Mouse (Mus musculus): Measurements from ENCODE around the gene Psat1.

Psat1 gene

DNA sequence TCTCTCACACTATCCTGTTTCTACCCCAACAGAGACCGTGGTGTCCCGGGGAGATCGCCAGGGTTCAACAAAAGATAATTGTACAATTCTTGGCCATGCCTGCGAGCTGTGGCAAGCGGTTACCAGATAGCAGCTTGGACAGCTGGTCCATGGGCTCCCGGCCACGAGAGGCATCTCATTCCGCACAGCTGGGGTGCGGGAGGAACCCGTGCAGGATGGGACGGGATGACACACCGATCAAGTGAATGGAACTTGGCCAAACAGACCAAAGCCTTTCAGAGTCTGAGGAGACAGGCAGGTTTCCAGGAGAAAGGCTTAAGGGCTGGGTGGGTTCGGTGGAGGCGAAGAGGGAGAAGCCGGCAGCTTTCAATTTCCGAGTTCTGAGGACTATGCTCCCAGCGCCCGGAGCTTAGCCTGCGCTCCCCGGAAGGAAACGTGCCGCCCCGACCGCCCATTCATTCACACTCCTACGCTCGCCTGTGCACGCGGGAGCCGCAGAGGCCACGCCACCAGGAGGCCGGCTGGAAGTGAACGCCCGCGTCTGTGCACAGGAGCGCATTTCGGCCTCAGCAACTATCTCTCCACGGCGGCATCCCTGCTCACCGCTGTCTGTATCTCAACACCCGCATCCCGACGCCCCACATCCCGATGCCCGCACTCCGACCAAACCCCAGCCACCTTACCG, 22.8 kb downstream of the Psat1 start:
- DNase-seq = peak; percentile 46 to 47

DNA sequence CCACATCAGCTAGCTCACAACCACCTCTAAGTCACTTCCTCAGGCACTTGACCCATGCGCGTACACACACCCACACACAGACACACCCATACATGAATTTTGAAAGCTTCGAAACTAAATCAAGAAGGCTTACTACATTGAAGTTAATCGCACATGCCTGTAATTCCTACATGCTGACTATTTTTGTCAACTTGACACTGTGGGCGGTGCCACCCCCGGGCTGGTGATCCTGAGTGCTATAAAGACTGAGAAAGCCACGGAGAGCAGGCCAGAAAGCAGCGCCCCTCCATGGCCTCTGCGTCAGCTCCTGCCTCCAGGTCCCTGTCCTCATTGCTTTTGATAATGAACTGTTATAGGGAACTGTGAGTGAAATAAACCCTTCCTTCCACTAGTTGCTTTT, 23.7 kb downstream of the Psat1 start:
- peak; percentile 55 to 58 for DNase-seq

DNA sequence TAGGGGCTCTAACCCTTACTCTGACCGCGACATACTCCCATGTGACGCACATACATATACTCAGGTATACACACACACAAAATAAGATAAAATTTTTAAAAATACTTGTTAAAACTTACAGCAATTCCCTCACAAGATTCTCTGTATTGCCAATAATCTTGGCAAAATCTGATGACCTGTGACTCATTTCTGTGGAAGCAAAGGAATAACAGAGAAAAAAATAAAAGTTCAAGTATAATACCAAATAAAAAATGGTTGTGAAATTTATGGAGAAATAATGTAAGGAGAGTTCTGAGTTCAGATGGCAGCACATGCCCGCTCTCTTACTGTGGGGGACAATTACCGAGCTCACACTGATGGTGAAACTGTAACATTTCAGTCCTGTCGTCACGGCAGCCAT, 27.8 kb downstream of the Psat1 start:
- DNase-seq = no peak

DNA sequence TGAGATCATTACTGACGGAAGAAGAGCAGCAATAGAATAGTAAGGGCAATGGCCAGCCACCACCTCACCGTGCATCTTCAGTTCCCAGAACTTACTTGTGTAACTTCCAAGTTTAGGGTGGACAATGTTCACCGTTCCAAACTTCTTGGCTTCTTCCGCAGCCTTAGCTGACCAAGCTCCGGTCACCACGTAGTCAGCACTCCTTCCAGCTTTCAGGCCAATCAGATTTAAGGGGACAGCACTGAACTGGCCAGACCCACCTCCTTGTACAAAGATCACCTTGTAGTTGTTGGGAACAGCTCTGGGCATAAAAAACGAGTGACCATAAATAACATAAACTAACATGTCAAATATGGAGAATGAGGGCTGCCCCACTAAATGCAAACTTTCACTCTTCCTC, 29.0 kb downstream of the Psat1 start:
- DNase-seq = no peak

DNA sequence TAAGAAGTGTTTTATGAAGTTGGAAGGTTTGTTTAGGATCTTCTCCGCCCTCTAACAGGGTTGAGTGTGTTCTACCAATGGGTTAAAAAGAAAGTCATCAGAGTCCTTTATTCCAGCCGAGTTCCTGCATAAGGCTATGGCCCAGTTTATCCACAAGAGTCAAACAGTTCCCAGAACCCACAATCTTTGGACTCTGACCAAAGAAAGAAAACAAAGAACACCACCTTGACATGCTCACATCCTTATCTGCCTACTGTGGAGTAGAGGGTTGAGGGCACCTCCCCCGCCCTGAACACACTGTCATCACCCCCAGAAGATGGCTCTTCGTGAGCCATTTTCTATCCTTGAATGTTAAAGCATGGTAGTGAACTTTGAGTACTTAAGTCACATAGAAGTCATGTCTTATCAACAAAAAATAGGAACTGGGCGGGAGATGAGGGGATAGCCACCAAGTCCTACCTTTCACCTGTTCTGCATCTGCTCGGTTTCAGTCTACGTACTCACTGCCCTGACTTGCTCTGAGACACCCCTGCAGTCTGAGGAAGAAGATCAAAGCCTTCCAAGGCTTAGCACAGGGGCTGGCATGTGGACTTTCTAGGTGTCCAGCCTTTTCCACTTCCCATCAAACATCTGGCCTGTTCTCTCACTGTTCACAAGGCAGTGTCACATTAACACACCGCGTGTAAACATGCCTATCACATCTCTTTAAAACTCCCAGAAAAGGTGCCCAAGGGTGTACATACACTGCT, 33.7 kb downstream of the Psat1 start:
- DNase-seq = no peak

DNA sequence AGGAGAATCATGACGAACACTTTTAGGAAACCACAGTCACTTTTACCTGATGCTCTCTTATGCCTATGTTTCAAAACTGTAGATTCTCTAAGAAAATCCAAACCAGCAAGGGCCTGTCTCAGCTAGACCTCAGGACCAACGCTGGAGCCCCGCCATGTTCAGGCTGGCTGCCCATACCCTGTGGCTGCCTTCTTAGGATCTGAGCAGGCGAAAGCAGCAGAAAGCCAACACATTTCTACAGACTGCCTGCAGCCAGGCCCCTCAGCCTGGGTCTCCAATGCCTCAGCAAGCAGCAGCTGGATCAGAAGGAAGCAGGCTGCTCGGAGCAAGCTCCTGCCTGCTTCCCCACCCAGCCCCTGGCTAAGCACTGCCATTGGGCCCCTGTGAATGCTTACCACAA, 35.7 kb downstream of the Psat1 start:
- DNase-seq = no peak

DNA sequence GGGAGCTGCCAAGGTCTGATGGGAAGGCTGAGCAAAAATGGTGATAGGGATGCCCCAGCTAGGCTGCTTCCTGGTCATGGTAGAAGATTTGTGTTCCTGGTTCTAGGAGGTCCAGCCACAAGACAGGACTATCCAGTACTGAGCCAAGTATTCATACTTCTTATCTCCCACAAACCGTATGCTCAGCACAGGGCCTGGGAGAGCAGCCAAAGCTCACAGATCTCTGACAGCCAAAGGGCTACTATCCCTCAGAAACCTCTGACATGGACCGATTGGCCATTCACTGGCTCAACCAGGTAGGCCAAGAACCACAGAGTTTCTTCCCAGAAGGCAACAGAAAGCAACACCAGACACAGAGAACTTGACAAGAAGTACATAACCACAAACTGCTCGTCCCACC, 36.1 kb downstream of the Psat1 start:
- DNase-seq = no peak

DNA sequence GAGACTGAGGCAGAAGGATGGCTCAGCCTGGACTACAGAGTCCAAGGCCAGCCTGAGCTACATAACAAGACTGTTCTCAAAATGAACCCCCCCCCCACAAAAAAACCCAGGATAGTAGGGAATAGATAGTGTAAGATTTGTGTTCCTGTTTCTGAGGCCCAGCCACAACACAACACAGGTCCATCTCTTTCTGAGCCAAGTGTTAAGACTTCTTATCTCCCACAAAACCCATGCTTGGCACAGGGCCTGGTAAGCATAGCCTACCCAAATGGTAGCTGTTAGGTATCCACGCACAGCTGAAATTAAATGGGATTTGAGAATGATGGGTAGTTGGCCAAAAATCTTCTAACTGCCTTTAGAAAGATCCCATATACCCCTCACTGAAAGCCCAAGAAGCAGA, 36.6 kb downstream of the Psat1 start:
- DNase-seq = no peak

DNA sequence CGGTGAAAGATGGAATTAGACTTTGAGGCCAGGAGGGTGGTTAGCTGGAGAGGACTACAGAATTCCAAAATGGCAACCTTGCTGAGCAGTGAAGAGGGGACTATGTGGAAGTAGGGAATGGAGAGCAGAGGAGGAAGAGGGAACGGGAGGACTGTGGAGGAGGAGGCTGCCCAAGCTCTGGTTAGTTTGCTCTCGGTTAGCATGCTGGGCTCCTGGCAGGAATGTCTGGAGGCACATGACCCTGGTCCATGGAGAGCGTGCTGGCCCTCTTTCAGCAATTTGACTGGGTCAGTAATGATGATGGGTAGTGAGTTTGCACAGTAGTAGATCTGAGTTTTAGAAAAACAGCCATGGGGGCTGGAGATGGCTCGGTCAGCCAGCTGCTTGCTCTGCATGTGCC, 39.1 kb downstream of the Psat1 start:
- DNase-seq = no peak

DNA sequence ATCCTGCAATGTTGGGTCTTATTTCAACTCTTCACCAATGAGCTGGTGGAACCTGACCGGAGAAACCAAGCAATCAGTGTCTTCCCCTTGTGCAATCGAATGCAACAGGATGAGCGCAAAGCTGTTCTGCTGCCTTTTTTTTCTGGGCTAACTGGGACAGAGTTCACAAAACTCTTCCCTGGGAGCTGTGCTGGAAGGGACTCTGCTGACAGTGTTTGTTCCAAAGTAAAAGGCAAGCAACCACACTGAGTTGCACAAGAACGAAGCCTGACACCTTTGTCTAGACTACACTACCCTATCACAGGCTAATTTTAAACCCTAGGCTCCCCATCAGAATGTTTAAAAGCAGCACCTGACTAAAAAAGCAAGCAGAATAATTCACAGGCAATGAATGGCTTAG, 42.4 kb downstream of the Psat1 start:
- no peak for DNase-seq

DNA sequence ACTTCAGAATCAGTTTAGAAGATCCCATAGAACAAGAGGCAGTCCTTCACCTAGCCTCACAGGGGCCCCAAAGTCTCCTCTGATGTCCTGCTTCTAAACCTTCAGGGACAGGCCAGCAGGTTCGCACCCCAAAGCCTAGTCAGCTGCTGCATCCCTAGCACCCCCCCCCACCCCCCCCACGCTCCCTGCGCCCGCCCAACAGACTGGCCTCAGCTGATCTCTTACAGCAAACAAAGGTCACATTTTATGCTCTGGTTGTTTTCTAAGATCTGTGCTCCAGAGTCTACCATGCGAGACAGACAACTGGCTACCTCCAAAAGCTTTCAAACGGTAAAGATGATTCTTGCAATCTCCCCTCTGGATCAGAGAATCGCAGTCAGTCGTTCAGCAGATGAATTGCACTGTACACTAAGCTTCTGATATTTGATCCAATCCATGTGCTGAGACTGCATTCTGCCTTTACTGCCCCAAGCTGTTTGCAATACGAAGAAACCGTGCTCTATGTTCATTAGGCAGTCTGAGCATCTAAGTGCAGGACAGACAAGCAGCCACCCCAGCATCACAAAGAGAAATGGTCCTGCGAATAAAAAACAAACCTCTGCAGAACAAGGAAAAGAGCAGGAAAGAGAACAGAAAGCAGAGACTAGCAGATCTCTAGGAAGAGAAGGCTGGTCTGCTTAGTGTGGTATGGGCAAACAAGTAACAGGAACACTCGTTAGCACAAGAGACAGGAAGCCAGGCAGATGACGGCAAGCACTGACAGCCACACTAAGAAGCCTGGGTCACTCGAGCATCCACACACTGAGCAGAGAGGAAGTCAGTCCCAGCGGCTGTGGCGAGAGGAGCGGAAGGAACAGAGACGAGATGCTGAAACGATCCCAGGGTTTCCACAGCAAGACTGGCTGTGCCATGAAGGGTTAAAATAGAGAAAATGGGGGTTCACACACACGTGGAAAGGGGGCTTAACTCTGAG, 43.3 kb downstream of the Psat1 start:
- no peak for DNase-seq

DNA sequence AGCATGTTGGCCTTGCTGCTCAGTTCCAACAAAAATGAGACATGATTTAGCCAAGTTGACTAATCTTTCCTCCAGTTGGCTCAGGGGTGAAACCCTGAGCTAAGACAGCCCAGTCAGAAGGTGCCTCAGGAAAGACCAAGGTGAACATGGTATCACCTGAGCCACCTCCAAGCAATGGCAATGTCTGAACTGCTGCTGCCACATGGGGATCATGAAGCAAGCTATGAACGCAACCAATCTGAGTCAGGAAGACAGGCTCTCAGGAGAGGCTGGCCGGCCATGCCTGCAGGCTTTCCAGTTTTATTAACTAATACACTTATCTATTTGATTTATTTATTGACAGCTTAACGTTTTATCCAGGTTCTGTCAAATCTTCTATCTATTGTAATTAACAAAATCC, 51.5 kb downstream of the Psat1 start:
- DNase-seq = no peak

DNA sequence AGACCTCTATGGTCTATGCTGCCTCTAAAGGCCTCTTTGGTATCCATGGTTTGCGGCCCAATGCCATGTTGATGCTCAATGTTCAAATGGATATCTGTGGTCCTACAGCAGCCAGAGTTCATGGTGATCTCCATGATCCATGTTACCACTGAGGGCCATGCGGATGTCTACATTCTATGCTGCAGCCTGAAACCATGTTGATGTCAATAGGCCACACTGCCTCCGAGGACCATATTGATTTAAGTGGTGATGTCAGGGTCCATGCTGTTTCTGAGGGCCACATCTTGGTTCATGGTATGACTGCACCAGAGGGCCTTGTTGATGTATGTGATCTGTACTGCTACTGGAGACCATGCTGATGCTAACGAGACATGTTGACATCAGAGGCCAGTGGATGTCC, 55.0 kb downstream of the Psat1 start:
- no peak for DNase-seq

DNA sequence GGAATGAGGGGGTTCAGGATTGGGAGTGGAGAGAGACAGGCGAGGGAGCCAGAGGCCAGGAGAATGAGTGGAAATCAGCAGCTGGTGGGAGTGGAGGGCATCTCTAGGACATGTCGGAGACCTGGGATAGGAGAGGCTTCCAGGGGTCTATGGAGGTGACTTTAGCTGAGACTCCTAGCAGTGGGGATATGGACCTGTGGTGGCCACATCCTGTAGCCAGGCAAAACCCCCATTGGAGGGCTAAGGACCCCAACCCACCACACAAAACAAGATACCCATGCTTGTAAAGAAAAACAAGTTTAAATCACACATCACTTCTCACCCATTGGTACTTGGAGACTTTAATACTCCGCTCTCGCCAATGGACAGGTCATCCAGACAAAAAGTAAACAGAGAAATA, 58.7 kb downstream of the Psat1 start:
- DNase-seq = no peak

DNA sequence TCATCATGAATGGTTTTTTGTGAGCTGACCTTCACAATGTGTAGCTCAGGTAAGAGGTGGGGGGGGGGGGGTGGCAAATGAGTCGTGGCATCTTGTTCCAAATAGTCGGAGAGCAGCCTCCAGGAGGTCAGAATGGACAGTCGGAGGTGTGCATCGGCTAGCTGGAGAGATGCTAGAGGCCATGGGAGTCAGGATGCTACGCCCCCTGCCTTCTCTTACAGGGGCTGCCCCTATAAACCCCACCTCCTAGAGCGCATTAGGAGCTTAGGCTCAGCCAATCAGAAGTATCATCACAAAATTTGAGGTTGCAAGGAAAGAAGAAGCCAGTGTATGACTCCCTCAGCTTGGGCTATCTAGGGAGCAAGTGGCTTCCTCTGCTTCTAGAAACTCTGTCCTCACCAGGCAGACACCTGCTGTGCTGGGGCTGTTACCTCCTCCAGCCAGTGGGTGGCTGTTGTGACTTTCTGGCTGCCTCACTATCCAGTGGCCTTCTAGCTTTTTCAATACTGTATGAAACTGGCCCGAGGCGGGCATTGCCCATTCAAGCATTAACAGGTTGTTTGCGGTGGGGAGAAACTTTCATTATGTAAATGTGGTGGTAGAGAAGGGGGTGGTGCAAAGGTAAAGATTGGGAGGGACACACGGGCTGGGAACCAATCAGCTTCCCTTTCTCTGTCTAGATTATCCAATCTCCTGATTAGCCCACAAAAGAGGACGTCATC, 64.3 kb downstream of the Psat1 start:
- peak in 1 of 2 experiments; percentile 4 for DNase-seq

DNA sequence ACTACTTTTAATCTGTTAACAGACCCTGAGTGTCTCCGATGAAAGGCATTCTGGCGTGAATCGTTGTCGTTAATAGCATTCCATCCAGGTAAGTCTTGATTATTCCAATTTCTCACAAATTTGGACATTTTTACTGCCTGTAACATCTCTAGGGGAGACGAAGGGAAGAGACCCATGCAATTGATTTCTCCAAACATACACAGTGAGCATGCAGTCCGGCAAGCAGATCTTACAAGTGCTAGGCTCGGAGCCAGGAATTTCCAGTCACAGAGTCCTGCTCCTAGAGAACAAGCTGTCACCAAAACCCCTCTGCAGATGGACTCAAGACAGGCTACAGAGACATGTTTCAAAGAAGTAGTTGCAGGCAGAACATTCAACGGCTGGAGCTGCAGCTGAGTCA, 66.4 kb downstream of the Psat1 start:
- no peak for DNase-seq

DNA sequence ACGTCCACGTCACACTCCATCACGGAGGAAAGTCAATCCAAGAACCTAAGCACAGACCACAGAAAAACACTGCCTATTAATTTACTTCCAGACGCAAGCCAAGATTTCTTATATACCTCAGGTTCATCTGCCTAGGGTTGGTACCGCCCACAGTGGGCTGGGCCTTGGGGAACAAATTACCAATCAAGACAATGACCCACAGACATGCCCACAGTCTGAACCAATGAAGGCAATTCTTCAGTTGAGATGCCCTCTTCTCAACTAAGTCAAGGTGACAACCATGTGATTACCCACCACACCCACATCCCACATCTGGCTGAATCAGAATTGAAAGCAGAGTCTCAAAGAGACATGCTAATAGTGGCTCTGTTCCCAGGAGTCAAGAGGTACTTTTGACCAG, 67.9 kb downstream of the Psat1 start:
- DNase-seq = no peak

DNA sequence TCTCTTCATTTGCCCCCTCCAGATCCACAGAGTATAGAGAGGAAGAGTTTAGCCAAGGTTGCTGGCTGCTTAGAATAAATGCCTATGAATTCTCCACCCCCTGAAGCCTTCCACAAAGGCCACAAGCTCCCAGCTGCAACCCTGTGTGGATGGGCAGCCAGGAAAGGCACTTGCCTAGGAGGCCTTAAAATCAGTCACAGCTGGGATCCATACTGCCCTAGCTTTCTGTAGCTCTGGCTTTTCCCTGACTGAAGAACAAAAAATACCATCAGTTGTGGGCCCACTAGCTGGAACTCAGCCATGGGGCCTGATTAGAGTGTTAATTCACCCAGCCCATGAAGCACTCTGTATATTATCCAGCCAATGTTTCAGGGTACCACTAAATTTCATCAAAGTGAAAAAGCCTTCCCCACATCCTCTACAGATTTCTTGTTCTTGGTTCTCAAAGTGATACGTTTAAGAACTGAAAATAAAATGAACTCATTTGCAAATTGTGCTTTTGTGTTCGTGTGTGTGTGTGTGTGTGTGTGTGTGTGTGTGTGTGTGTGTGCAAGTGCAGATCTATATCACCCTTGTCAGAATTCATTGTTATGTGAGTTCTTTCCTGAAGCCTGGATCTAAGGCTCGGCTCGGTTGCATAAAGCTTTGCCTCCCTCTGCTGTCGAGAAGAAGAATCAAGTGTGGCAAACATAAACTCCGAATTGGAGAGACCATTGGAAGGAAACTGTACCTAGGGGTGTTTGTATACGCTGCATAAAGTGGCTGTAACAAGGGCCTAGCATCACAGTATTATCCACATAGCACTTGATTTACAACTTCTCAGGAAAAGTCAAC, 78.1 kb downstream of the Psat1 start:
- DNase-seq = no peak

DNA sequence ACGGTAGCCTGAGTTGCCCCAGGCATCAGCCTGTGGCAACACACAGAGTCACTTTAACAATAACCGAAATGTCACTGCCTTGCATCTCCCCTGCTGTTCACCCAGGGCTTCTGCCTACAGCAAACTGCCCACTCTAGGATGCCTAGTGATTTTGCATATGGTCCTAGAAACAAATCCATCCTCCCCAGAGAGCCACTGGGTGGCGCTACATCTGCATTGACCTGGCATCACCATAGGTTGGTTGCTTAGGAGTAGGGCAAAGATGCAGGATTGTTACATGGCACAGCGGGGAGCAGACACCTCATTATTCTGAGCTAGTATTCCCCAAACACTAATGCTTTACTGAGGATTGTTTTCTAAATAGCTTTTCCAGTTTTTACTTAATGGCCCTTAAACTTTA, 80.3 kb downstream of the Psat1 start:
- DNase-seq = peak; percentile 17 to 32

DNA sequence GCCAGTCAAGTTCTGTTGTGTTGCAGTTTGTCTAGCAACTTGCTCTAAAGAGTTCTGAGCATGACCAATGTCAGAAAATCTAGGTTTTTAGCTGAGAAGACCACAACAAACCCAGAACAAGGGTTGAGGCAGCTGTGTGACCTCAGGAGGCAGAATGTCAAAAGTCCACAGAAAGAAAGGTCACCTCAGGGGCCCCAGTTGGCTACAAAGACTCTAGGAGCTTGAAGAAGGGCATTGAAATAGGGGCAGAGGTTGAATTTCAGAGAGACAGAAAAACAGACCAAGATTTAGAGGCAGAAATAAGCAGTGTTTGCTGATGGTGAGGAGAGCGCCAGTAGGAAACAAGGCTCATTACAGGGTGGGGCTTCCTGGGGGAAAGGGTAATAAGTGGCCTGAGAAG, 81.0 kb downstream of the Psat1 start:
- no peak for DNase-seq

DNA sequence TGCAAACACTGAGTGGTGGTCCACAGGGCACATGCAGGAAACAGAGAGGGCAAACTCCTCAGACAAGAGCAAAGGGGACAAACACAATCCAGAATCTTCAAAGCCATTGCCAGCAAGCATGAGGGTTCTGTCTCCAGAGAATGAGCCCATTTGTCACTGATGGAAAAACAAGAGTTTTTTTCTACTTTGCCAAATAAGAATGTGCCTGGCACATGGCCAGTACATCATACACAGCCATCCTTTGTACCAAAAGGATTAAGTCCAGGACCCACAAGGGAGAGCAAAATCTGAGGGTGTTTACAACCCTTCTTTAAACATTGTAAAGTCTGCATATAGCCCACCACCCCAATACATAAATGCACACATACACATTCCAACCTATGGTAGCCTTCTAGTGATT, 81.7 kb downstream of the Psat1 start:
- DNase-seq = no peak

DNA sequence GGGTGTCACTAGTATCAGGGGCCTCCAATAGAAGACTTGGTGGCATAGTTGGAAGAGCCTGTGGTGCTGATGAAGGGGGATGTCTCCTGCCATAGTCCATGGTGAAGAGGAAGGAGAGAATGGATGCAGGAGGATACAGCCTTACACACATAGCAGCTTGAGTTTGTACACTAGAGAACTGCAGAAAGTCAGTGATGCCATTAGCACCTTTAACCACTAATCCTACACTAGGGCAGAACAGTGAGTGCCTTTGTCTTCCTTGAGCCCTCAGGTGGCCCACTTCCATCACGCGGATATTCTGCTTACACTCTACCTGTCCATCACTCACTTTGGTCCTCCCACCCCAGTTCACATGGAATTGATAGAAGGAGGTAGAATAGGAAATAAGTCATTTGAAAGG, 83.0 kb downstream of the Psat1 start:
- DNase-seq = no peak
